Mouse (Mus musculus) midbrain, postnatal 0 days (tissue): ENCODE data around the gene Gjb5. TPM values are rescaled to one million over a fixed set of nuclear protein-coding genes. Genes with fewer than 3 reads are reported as not detected.

Experiments
- ATAC-seq: fragments of 200-750 bp; cut with Nextera tagmentation; 2 replicates; pipeline ENCODE4 v1.8.0; 2017; ENCODE audit warnings: moderate number of reproducible peaks, mild to moderate bottlenecking, moderate TSS enrichment, moderate library complexity; ENCODE audit not compliant: low FRiP score
- DNase-seq: peaks from one replicate; pipeline ENCODE4 v3.0.0-alpha.2; 2015; ENCODE audit warnings: low spot score
- H3K27ac ChIP-seq: fragments of 300-500 bp; sonication (generic); 2 replicates; pipeline ENCODE4 v1.5.1; 2014; ENCODE audit warnings: low read depth, mild to moderate bottlenecking, low read length, mixed read lengths
- H3K27me3 ChIP-seq: fragments of 300-500 bp; sonication (generic); 2 replicates; pipeline ENCODE4 v1.6.1; 2014; ENCODE audit warnings: low read length, control low read depth, mixed read lengths; ENCODE audit not compliant: insufficient read depth
- H3K36me3 ChIP-seq: fragments of 300-500 bp; sonication (generic); 2 replicates; pipeline ENCODE4 v1.6.1; 2014; ENCODE audit warnings: low read length, control low read depth, mixed read lengths; ENCODE audit not compliant: insufficient read depth
- H3K4me1 ChIP-seq: fragments of 300-500 bp; sonication (generic); 2 replicates; pipeline ENCODE4 v1.6.1; 2014; ENCODE audit warnings: mild to moderate bottlenecking, control low read depth, antibody characterized with exemption, low read length, mixed read lengths; ENCODE audit not compliant: insufficient read depth
- H3K4me2 ChIP-seq: fragments of 300-500 bp; sonication (generic); 2 replicates; pipeline ENCODE4 v1.6.1; 2014; ENCODE audit warnings: low read depth, mild to moderate bottlenecking, low read length, mixed read lengths; ENCODE audit not compliant: poor library complexity, severe bottlenecking
- H3K4me3 ChIP-seq: fragments of 300-500 bp; sonication (generic); 2 replicates; pipeline ENCODE4 v1.5.1; 2014; ENCODE audit warnings: low read depth, mild to moderate bottlenecking, low read length, moderate library complexity
- H3K9ac ChIP-seq: fragments of 300-500 bp; sonication (generic); replicated peaks from 2 replicates; pipeline ENCODE4 v1.6.1; 2014; ENCODE audit warnings: mild to moderate bottlenecking, low read length, moderate library complexity, mixed read lengths; ENCODE audit not compliant: poor library complexity, severe bottlenecking
- H3K9me3 ChIP-seq: fragments of 300-500 bp; sonication (generic); 2 replicates; pipeline ENCODE4 v1.6.1; 2016; ENCODE audit warnings: low read length, control low read depth
- CTCF ChIP-seq: IDR thresholded peaks from 2 replicates; pipeline ENCODE4 v1.5.1; 2016; ENCODE audit warnings: antibody characterized with exemption, mild to moderate bottlenecking
- WGBS: fragments of 180-500 bp; shearing (Covaris S2); extraction: QIAGEN DNeasy Blood & Tissue Kit; methylation state at CpG from one replicate; pipeline ENCODE4 v1.1.7; 2014; 5-methylcytosine and 5-hydroxymethylcytosine counted together
- polyA plus RNA-seq: library from polyadenylated mRNA; unstranded; fragments of >200 nt; fragmentation: Nextera tagmentation; extraction: Ambion mirVana; gene quantifications from 2 replicates; pipeline ENCODE4 v1.2.1, GENCODE M21; 2015
- total RNA-seq: library from RNA; depleted of rRNA; stranded (reverse); fragments of >200 nt; gene quantifications from 2 replicates; pipeline ENCODE4 v1.2.3, GENCODE M21; 2014

Gene Gjb5
- total and polyA plus RNA-seq, 2 experiments from 2014 or later = 0.35 to 0.49 TPM

DNA sequence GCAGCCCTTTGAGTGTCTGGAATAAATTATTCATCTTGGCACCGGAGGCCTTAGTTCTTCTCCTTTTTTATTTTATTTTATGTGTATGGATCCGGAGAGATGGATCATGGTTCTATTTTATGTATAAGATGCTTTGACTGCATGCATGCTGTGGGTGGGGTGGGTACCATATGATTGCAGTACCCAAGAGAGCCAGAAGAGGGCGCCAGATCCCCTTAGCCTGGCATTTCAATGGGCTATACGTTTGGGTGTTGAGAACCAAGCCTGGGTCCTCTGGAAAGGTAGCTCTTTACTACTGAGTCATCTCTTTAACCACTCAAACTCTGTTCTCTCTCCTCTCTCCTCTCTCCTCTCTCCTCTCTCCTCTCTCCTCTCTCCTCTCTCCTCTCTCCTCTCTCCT, 19.4 kb upstream of the Gjb5 start:
- Histone ChIP-seq H3K27ac (no peak overlapping the region), H3K4me3 (no peak overlapping the region), H3K9me3 (no peaks in the 10 kb centered on the region), H3K27me3 (no peaks in the 10 kb centered on the region), H3K4me1 (no peaks in the 10 kb centered on the region), H3K36me3 (no peaks in the 10 kb centered on the region), H3K4me2 (no peak overlapping the region), H3K9ac (no peak overlapping the region)
- peak; percentile 63 for TF ChIP-seq CTCF
- WGBS = 33% methylated on average over 4 of the region's 4 CpGs
- DNase-seq = no peak
- ATAC-seq = no peak

DNA sequence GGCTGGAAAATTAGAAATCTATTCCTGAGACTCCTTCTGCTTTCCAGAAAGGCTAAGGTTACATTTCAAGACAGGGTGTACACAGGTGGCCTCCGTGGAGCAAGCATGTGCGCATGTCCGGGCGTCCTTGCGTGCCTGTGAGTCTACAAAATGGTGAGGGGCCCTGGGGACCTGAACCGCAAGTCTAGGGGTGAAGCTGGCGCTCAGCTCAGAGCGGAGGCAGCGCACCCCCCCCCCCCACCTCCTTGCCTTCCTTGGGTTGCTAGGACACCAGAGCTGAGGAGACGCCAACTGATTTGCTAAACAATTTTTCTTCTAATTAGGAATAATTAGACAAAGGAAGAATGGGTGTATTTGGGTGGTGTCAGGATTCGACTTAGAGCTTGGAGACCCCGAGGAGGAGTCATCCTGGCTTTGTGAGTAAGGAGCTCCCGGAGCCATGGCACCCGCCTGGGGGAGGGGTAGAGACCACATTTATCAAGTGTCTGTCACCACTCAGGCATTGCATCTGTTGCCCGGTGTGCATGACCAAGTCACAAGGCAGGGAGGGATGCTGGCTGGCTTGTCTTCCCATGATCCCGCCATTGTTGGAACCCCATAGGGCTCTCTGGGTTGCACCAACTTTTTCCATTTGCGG, 17.7 kb upstream of the Gjb5 start:
- Histone ChIP-seq H3K9ac (no peak overlapping the region), H3K27me3 (no peaks in the 10 kb centered on the region), H3K27ac (no peak overlapping the region), H3K4me1 (no peaks in the 10 kb centered on the region), H3K9me3 (no peaks in the 10 kb centered on the region), H3K36me3 (no peaks in the 10 kb centered on the region), H3K4me3 (no peak overlapping the region), H3K4me2 (no peak overlapping the region)
- no peak for TF ChIP-seq CTCF
- ATAC-seq (no peak), DNase-seq (peak; percentile 50)
- WGBS = 74% methylated on average over 17 of the region's 17 CpGs

DNA sequence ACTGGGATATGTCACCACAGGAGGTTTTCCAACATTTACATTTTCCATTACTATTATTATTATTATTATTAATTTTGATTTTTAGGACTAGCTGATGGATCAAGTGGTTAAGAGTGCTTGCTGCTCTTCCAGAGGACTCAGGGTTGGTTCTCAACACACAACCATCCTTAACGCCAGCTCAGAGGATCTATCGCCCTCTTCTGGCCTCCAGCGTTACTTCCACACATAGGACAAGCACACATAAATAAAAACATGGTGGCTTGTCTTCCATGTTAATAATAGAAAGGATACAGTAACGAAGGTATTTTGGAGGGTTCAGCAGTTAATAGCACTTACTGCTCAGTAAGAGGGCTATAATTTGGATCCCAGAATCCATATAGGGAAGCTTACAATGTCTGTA, 16.7 kb upstream of the Gjb5 start:
- Histone ChIP-seq H3K27me3 (no peaks in the 10 kb centered on the region), H3K36me3 (no peaks in the 10 kb centered on the region), H3K9me3 (no peaks in the 10 kb centered on the region), H3K27ac (no peak overlapping the region), H3K9ac (no peak overlapping the region), H3K4me3 (no peak overlapping the region), H3K4me2 (no peak overlapping the region), H3K4me1 (no peaks in the 10 kb centered on the region)
- DNase-seq (no peak), ATAC-seq (no peak)
- 85% methylated on average over 4 of the region's 4 CpGs for WGBS
- TF ChIP-seq CTCF = peak; percentile 36; the same call in 1 of the 2 replicates

DNA sequence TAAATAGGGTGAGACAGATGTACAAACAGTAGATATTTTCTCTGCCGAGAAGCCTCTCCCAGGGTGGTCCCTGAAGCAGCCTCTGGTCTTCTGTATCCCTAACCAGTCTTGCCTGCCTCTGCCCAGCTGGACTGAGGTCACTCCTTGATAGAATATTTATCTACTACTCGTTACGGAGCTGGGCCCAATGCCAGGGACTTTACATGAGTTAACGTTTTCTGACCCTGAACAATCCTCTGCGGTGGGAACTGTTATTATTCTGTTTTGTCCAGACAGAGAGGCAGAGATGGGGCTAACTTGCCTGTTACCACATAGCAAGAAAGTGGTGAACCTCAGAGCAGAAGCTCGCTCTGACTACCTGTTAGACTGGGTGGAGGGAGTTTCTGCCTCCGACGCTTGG, 15.5 kb upstream of the Gjb5 start:
- ATAC-seq (no peak), DNase-seq (no peak)
- peaks cover 3% of the 10 kb centered on the region; the same call in 1 of the 2 replicates for H3K4me1 ChIP-seq
- no peak overlapping the region for H3K27ac ChIP-seq
- WGBS = 64% methylated on average over 8 of the region's 8 CpGs
- no peak overlapping the region for H3K9ac ChIP-seq
- TF ChIP-seq CTCF = no peak
- no peak overlapping the region for H3K4me2 ChIP-seq
- no peaks in the 10 kb centered on the region for H3K27me3 ChIP-seq
- no peak overlapping the region for H3K4me3 ChIP-seq
- no peaks in the 10 kb centered on the region for H3K9me3 ChIP-seq
- H3K36me3 ChIP-seq = no peaks in the 10 kb centered on the region

DNA sequence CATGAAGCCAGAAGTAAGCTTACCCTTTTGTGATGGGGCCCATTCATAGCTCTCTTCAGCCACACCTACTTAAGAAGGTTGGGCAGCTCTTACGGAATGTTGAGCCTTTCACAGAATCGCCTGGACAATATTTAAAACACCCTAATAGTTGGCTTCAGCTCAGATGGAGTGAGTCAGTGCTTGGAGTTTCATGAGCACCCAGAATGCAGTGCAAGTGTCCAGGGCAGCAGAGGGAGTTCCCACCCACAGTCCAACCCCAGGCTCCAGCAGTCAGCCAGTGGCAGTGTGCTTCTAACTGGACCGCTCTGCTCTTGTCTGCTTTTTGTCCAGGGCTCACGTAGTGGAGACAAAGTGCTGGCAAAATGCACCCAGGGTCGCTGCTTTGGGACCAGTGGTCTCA, 13.6 kb upstream of the Gjb5 start:
- H3K4me3 ChIP-seq = no peak overlapping the region
- no peaks in the 10 kb centered on the region for H3K36me3 ChIP-seq
- H3K27me3 ChIP-seq = no peaks in the 10 kb centered on the region
- DNase-seq (no peak), ATAC-seq (no peak)
- H3K9ac ChIP-seq = no peak overlapping the region
- no peaks in the 10 kb centered on the region for H3K9me3 ChIP-seq
- no peak for TF ChIP-seq CTCF
- H3K4me2 ChIP-seq = no peak overlapping the region
- H3K4me1 ChIP-seq = peaks cover 4% of the 10 kb centered on the region; the same call in 1 of the 2 replicates
- 67% methylated on average over 5 of the region's 5 CpGs for WGBS
- no peak overlapping the region for H3K27ac ChIP-seq

DNA sequence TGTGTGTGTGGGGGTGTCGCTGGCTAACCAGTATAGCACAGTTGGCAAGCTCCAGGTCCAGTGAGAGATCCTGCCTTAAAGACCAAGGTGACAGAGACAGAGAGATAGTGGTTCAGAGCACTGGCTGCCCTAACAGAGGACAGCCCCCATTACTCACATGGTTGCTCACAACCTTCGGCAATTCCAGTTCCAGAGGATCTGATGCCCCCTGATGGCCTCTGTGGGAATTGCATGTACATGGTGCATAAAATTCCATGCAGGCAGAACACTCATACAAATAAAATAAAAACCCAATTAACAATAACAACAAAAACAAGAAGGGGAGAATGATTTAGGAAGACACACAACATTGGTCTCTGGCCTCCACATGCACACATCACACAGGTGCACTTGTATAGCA, 12.5 kb upstream of the Gjb5 start:
- H3K4me3 ChIP-seq = no peak overlapping the region
- H3K9me3 ChIP-seq = no peaks in the 10 kb centered on the region
- H3K27ac ChIP-seq = no peak overlapping the region
- no peaks in the 10 kb centered on the region for H3K27me3 ChIP-seq
- ATAC-seq (no peak), DNase-seq (no peak)
- H3K4me2 ChIP-seq = no peak overlapping the region
- 52% methylated on average over 2 of the region's 2 CpGs for WGBS
- H3K9ac ChIP-seq = no peak overlapping the region
- no peaks in the 10 kb centered on the region for H3K36me3 ChIP-seq
- H3K4me1 ChIP-seq = peaks cover 4% of the 10 kb centered on the region; the same call in 1 of the 2 replicates
- TF ChIP-seq CTCF = peak; percentile 70
